Mouse (Mus musculus) right cerebral cortex, postnatal 4 days (tissue): ENCODE data around the gene Wdr91.
A peak's percentile ranks its signal among the peaks of the same experiment; 100 is the strongest.

ENCODE experiments used
- DNase-seq: peaks from one replicate; pipeline ENCODE4 v3.0.0-alpha.2; 2022

Gene Wdr91

GRCm38 (mm10) chr6:34913341-34914040 lies 2.8 kb upstream of the Wdr91 start:
- DNase-seq: no peak

- DNase-seq: no peak
These were observed 888 bp downstream of the Wdr91 start for GRCm38 (mm10) chr6:34909631-34910345.

- DNase-seq: no peak
These were observed 2.9 kb downstream of the Wdr91 start for GRCm38 (mm10) chr6:34907696-34908260.

- no peak for DNase-seq
These were observed 3.5 kb downstream of the Wdr91 start for GRCm38 (mm10) chr6:34907121-34907614.

GRCm38 (mm10) chr6:34906661-34907060 lies 4.0 kb downstream of the Wdr91 start:
- DNase-seq: no peak

- no peak for DNase-seq
These were observed 4.6 kb downstream of the Wdr91 start for GRCm38 (mm10) chr6:34906125-34906524.

- no peak for DNase-seq
These were observed 6.3 kb downstream of the Wdr91 start for GRCm38 (mm10) chr6:34904361-34904760.

- no peak for DNase-seq
These were observed 6.8 kb downstream of the Wdr91 start for GRCm38 (mm10) chr6:34903851-34904250.

- no peak for DNase-seq
These were observed 7.2 kb downstream of the Wdr91 start for GRCm38 (mm10) chr6:34903441-34903840.

- DNase-seq: no peak
These were observed 8.1 kb downstream of the Wdr91 start for GRCm38 (mm10) chr6:34902578-34902977.

GRCm38 (mm10) chr6:34901911-34902444 lies 8.7 kb downstream of the Wdr91 start:
- no peak for DNase-seq

GRCm38 (mm10) chr6:34900990-34901389 lies 9.7 kb downstream of the Wdr91 start:
- no peak for DNase-seq

GRCm38 (mm10) chr6:34899127-34899526 lies 11.5 kb downstream of the Wdr91 start:
- DNase-seq: no peak

GRCm38 (mm10) chr6:34896168-34896780 lies 14.4 kb downstream of the Wdr91 start:
- DNase-seq: no peak

GRCm38 (mm10) chr6:34895569-34895968 lies 15.1 kb downstream of the Wdr91 start:
- DNase-seq: no peak

GRCm38 (mm10) chr6:34889185-34889584 lies 21.5 kb downstream of the Wdr91 start:
- DNase-seq: no peak

- no peak for DNase-seq
These were observed 23.4 kb downstream of the Wdr91 start for GRCm38 (mm10) chr6:34887131-34887850.

GRCm38 (mm10) chr6:34884724-34885123 lies 26.0 kb downstream of the Wdr91 start:
- DNase-seq: no peak

- peak; percentile 32 for DNase-seq
These were observed 30.7 kb downstream of the Wdr91 start for GRCm38 (mm10) chr6:34879911-34880475.

GRCm38 (mm10) chr6:34879101-34879740 lies 31.5 kb downstream of the Wdr91 start:
- no peak for DNase-seq

- DNase-seq: peak; percentile 88
These were observed 33.0 kb downstream of the Wdr91 start, which contains the start of gene Cyren for GRCm38 (mm10) chr6:34877509-34878321. Gene Cyren (minus strand): TSS chr6:34878060.
